Mouse (Mus musculus): ENCODE measurements around the gene Ing1. TPM values are rescaled to one million over a fixed set of nuclear protein-coding genes. Genes with fewer than 3 reads are reported as not detected.

Ing1 gene
- 25.7 and 26.6 TPM in 2 replicates for polyA plus RNA-seq (2014; fragmentation: Nextera tagmentation; extraction: Ambion mirVana)

DNA sequence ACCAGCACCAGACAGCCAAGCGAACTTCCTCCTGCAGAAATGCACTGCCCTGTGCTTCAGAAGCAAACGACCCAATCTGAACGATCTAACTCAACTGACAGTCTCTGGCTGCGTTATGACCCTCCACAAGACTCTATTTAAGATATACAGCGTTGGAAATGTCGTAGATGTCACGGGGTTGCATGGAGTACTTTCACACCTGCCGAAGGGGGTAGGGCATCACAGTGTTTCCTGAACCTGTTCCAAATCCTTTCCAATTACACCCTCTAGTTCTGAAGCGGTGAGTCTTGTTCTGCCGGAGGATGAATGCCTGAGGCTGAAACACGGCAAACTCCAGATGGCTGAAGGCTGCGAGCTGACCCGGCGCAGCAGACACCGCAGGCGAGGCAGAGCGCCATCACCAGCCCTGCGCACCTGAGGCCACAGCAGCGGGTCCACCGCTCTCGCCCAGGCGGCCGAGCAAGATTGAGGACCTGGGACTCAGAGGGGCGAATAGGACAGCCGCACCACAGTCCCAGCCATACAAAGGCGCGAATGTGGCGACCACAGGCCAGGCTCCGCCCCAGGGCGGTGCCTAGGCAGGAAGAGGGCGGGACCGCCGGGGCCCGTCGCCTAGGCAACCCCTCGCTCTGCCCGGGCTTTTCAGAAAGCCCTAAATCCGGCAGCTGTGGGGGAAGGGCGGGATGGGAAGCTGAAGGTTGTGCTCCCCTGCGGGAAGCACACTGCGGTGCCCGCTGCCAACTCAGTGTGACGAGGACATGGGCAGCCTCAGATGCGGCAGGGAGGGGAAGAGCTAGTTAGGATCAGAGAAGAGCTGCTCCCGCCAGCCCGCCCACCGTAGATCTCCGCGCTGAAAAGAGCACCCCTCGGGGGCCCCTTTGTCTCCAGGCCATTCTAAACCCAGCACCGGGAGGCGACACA is at the start of gene Ing1:
Gene Ing1, plus strand, starts transcription at position 773 of the 921 bp plus-strand sequence.
- ATAC-seq (ENCODE audit: insufficient number of reproducible peaks, insufficient read depth, low FRiP score, low read depth): peak; percentile 77
- peak within 1 kb of the TSS; percentile 97 for H3K9ac ChIP-seq (ENCODE audit: low read length)
- H3K27me3 ChIP-seq (ENCODE audit: control insufficient read depth, insufficient read depth, low read length): no peaks in the 10 kb centered on the region
- under 1% methylated on average over 49 of the region's 52 CpGs for WGBS
- peaks cover 0 to 26% of the 10 kb centered on the region in 2 experiments; a peak in 2 of 4 replicates for H3K4me1 ChIP-seq (ENCODE audit: control insufficient read depth in 2 of 2, insufficient read depth in 2 of 2, low read length in 2 of 2)
- no peaks in the 10 kb centered on the region for H3K36me3 ChIP-seq (ENCODE audit: control insufficient read depth, insufficient read depth, low read length)
- H3K4me3 ChIP-seq (ENCODE audit: control insufficient read depth in 1 of 2, insufficient read depth in 1 of 2, low read depth in 1 of 2, low read length in 2 of 2): peak within 1 kb of the TSS; percentile 86 to 96
- peak within 1 kb of the TSS; percentile 83 for H3K4me2 ChIP-seq (ENCODE audit: low read length)
- H3K9me3 ChIP-seq (ENCODE audit: control insufficient read depth, low read length): no peaks in the 10 kb centered on the region
- H3K27ac ChIP-seq (replicated peaks in 1 of 2; ENCODE audit: control insufficient read depth in 1 of 2, insufficient read depth in 1 of 2, low read depth in 2 of 2, low read length in 2 of 2): peak within 1 kb of the TSS; percentile 97 to 99

DNA sequence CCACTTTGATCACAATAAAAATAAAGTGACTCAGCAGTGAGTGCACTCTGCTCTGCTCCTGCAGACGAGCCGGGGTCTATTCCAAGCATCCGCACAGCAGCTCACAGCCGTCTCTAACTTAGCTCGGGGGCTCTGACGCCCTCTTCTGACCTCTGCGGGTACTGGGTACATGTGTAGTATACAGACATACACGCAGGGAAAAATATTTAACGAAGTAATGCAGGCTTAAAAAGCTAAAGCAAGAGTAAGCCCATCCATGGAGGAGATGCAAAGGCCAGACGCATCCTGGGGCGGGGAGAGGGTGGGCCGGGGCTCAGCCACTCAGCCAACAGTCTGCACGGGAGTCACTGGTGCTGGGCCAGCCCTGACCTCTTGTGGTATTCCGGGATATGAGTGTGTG is 49.3 kb upstream of the Ing1 start:
- no peak overlapping the region for H3K9ac ChIP-seq (ENCODE audit: low read length)
- no peaks in the 10 kb centered on the region for H3K9me3 ChIP-seq (ENCODE audit: control insufficient read depth, low read length)
- peaks cover 93% of the 10 kb centered on the region for H3K36me3 ChIP-seq (ENCODE audit: control insufficient read depth, insufficient read depth, low read length)
- WGBS: 85% methylated on average over 14 of the region's 14 CpGs
- H3K4me1 ChIP-seq (ENCODE audit: control insufficient read depth in 2 of 2, insufficient read depth in 2 of 2, low read length in 2 of 2): peaks cover 0 to 2% of the 10 kb centered on the region in 2 experiments; a peak in 1 of 4 replicates
- H3K4me2 ChIP-seq (ENCODE audit: low read length): no peak overlapping the region
- no peak for ATAC-seq (ENCODE audit: insufficient number of reproducible peaks, insufficient read depth, low FRiP score, low read depth)
- H3K27ac ChIP-seq (replicated peaks in 1 of 2; ENCODE audit: control insufficient read depth in 1 of 2, insufficient read depth in 1 of 2, low read depth in 2 of 2, low read length in 2 of 2): no peak overlapping the region
- no peak overlapping the region for H3K4me3 ChIP-seq (ENCODE audit: control insufficient read depth in 1 of 2, insufficient read depth in 1 of 2, low read depth in 1 of 2, low read length in 2 of 2)
- no peaks in the 10 kb centered on the region for H3K27me3 ChIP-seq (ENCODE audit: control insufficient read depth, insufficient read depth, low read length)

DNA sequence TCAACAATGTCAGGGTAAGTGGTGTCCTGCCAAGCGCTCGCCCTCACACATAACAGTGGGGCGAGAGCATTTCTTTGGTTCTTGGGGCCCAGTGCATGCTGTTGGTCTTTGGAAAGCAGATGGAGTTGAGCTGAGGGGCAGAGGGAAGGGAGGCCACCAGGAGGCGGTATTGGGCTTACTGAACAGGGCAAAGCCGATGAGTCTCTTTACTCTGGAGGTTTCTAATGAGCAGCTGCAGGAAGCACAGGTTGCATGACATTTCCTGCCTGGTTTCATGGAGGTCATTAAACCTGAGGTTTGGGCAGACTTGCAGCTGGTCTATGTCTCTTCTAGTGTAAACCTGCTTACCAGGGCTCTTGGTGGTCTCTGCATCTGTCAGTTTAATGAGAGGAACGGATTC is 48.6 kb upstream of the Ing1 start:
- Histone ChIP-seq H3K4me3 (ENCODE audit: control insufficient read depth in 1 of 2, insufficient read depth in 1 of 2, low read depth in 1 of 2, low read length in 2 of 2) (no peak overlapping the region), H3K27ac (replicated peaks in 1 of 2; ENCODE audit: control insufficient read depth in 1 of 2, insufficient read depth in 1 of 2, low read depth in 2 of 2, low read length in 2 of 2) (no peak overlapping the region), H3K27me3 (ENCODE audit: control insufficient read depth, insufficient read depth, low read length) (no peaks in the 10 kb centered on the region), H3K4me2 (ENCODE audit: low read length) (no peak overlapping the region), H3K4me1 (ENCODE audit: control insufficient read depth in 2 of 2, insufficient read depth in 2 of 2, low read length in 2 of 2) (peaks cover 0 to 7% of the 10 kb centered on the region in 2 experiments; a peak in 1 of 4 replicates), H3K36me3 (ENCODE audit: control insufficient read depth, insufficient read depth, low read length) (peaks cover 95% of the 10 kb centered on the region), H3K9ac (ENCODE audit: low read length) (no peak overlapping the region), H3K9me3 (ENCODE audit: control insufficient read depth, low read length) (no peaks in the 10 kb centered on the region)
- ATAC-seq (ENCODE audit: insufficient number of reproducible peaks, insufficient read depth, low FRiP score, low read depth): no peak
- WGBS: 68% methylated on average over 6 of the region's 6 CpGs

DNA sequence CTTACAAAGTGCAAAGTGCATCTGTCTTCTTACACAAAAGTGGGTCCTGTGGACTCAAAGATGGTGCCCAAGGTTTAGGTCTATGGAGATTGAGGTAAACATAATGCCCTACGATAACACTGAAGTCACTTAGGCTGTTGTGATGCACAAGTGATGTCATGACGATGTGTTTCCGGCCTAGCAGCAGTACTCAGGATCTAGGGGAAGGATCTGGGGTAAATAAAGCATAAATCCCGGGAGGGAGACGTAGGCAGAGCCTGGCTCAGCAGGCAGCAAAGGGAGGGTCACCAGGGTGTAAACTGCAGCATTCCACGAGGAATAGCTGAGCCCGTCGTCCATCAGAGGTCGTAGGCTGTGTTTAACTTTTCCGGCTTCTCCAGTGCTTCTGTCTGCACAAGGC is 46.5 kb upstream of the Ing1 start:
- peaks cover 97% of the 10 kb centered on the region for H3K36me3 ChIP-seq (ENCODE audit: control insufficient read depth, insufficient read depth, low read length)

DNA sequence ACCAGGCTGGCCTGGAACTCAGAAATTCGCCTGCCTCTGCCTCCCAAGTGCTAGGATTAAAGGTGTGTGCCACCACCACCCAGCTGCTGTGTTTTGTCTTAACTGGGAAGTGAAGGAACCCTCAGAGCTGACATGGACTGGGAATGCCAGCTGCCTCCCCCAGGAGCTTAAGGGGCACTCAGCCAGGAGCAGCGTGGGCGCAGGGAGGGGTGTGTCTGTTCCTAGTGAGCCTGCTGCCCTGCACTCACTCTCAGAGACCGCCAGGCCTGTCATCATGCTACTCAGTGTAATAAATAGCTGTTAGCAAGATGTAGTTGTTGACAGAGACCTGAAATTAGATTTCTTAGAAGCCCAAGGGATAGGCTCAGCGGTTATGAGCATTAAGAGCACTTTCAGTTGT is 44.4 kb upstream of the Ing1 start:
- Histone ChIP-seq H3K36me3 (ENCODE audit: control insufficient read depth, insufficient read depth, low read length) (peaks cover 97% of the 10 kb centered on the region), H3K9ac (ENCODE audit: low read length) (no peak overlapping the region), H3K9me3 (ENCODE audit: control insufficient read depth, low read length) (no peaks in the 10 kb centered on the region), H3K4me2 (ENCODE audit: low read length) (no peak overlapping the region), H3K4me1 (ENCODE audit: control insufficient read depth in 2 of 2, insufficient read depth in 2 of 2, low read length in 2 of 2) (peaks cover 0 to 7% of the 10 kb centered on the region in 2 experiments; a peak in 1 of 4 replicates), H3K27ac (replicated peaks in 1 of 2; ENCODE audit: control insufficient read depth in 1 of 2, insufficient read depth in 1 of 2, low read depth in 2 of 2, low read length in 2 of 2) (no peak overlapping the region), H3K27me3 (ENCODE audit: control insufficient read depth, insufficient read depth, low read length) (no peaks in the 10 kb centered on the region), H3K4me3 (ENCODE audit: control insufficient read depth in 1 of 2, insufficient read depth in 1 of 2, low read depth in 1 of 2, low read length in 2 of 2) (no peak overlapping the region)
- WGBS: 59% methylated on average over 5 of the region's 5 CpGs
- 0 out of 2 replicates have a peak, but pooled peaks have one; percentile 22 for ATAC-seq (ENCODE audit: insufficient number of reproducible peaks, insufficient read depth, low FRiP score, low read depth)

More for the DNA sequence above, 46.5 kb upstream of the Ing1 start:
- peaks cover 0 to 7% of the 10 kb centered on the region in 2 experiments; a peak in 1 of 4 replicates for H3K4me1 ChIP-seq (ENCODE audit: control insufficient read depth in 2 of 2, insufficient read depth in 2 of 2, low read length in 2 of 2)
- H3K27me3 ChIP-seq (ENCODE audit: control insufficient read depth, insufficient read depth, low read length): no peaks in the 10 kb centered on the region
- no peak for ATAC-seq (ENCODE audit: insufficient number of reproducible peaks, insufficient read depth, low FRiP score, low read depth)
- H3K27ac ChIP-seq (replicated peaks in 1 of 2; ENCODE audit: control insufficient read depth in 1 of 2, insufficient read depth in 1 of 2, low read depth in 2 of 2, low read length in 2 of 2): no peak overlapping the region
- 85% methylated on average over 10 of the region's 10 CpGs for WGBS
- no peak overlapping the region for H3K9ac ChIP-seq (ENCODE audit: low read length)
- no peak overlapping the region for H3K4me2 ChIP-seq (ENCODE audit: low read length)
- H3K4me3 ChIP-seq (ENCODE audit: control insufficient read depth in 1 of 2, insufficient read depth in 1 of 2, low read depth in 1 of 2, low read length in 2 of 2): no peak overlapping the region
- H3K9me3 ChIP-seq (ENCODE audit: control insufficient read depth, low read length): no peaks in the 10 kb centered on the region

DNA sequence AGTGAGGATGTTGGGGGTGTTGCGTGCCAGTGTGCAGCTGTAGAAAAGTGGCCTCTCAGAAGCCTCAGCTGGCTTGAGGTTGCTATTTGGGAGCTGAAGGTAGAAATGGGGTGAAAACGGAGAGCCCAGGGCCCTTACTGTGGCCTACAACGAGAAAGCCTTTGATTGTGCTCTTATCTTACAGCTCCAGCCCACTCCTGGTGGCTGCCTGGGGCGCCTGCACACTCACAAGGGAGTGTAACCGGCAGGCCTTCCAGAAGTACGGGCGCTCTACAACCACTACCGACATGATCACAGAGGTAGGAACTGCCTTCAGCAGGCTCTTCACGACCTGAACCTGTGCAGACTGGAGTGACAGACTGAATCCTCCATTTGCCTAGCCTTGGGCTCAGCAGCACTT is 42.7 kb upstream of the Ing1 start:
- Histone ChIP-seq H3K9ac (ENCODE audit: low read length) (no peak overlapping the region), H3K4me2 (ENCODE audit: low read length) (no peak overlapping the region), H3K9me3 (ENCODE audit: control insufficient read depth, low read length) (no peaks in the 10 kb centered on the region), H3K36me3 (ENCODE audit: control insufficient read depth, insufficient read depth, low read length) (peaks cover 95% of the 10 kb centered on the region), H3K27me3 (ENCODE audit: control insufficient read depth, insufficient read depth, low read length) (no peaks in the 10 kb centered on the region), H3K4me1 (ENCODE audit: control insufficient read depth in 2 of 2, insufficient read depth in 2 of 2, low read length in 2 of 2) (peaks cover 0 to 7% of the 10 kb centered on the region in 2 experiments; a peak in 1 of 4 replicates), H3K4me3 (ENCODE audit: control insufficient read depth in 1 of 2, insufficient read depth in 1 of 2, low read depth in 1 of 2, low read length in 2 of 2) (no peak overlapping the region), H3K27ac (replicated peaks in 1 of 2; ENCODE audit: control insufficient read depth in 1 of 2, insufficient read depth in 1 of 2, low read depth in 2 of 2, low read length in 2 of 2) (no peak overlapping the region)
- 69% methylated on average over 9 of the region's 9 CpGs for WGBS
- ATAC-seq (ENCODE audit: insufficient number of reproducible peaks, insufficient read depth, low FRiP score, low read depth): no peak

DNA sequence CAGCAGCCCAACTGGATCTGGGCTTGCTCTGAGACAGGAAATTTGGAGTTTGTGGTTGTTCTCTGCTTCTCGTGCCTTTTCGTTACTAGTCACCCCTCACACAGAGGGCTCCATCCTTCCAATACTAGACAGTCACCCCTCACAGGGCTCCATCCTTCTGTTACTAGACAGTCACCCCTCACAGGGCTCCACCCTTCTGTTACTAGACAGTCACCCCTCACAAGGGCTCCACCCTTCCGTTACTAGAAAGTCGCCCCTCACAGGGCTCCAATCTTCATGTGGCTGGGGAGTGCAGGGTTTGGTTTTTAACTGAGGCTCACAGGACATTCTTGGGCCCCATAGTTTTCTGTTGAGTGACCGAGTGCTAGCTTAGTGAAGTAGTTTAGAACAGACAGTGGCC is 42.1 kb upstream of the Ing1 start:
- ATAC-seq (ENCODE audit: insufficient number of reproducible peaks, insufficient read depth, low FRiP score, low read depth): no peak
- Histone ChIP-seq H3K4me2 (ENCODE audit: low read length) (no peak overlapping the region), H3K9me3 (ENCODE audit: control insufficient read depth, low read length) (no peaks in the 10 kb centered on the region), H3K4me3 (ENCODE audit: control insufficient read depth in 1 of 2, insufficient read depth in 1 of 2, low read depth in 1 of 2, low read length in 2 of 2) (no peak overlapping the region), H3K27ac (replicated peaks in 1 of 2; ENCODE audit: control insufficient read depth in 1 of 2, insufficient read depth in 1 of 2, low read depth in 2 of 2, low read length in 2 of 2) (no peak overlapping the region), H3K9ac (ENCODE audit: low read length) (no peak overlapping the region), H3K36me3 (ENCODE audit: control insufficient read depth, insufficient read depth, low read length) (peaks cover 96% of the 10 kb centered on the region), H3K27me3 (ENCODE audit: control insufficient read depth, insufficient read depth, low read length) (no peaks in the 10 kb centered on the region), H3K4me1 (ENCODE audit: control insufficient read depth in 2 of 2, insufficient read depth in 2 of 2, low read length in 2 of 2) (peaks cover 0 to 7% of the 10 kb centered on the region in 2 experiments; a peak in 1 of 4 replicates)
- WGBS: 83% methylated on average over 5 of the region's 5 CpGs
